Mouse (Mus musculus): ENCODE data around the gene Rnf128. TPM values are rescaled to one million over a fixed set of nuclear protein-coding genes. Genes with fewer than 3 reads are reported as not detected.
"Not testable (repeated sequence)": the region's sequence is repeated elsewhere in the genome, so short reads cannot be mapped to it uniquely, and the experiment has no call there.

Rnf128 gene
- polyA plus RNA-seq, 1 experiment = 28.8 TPM

DNA sequence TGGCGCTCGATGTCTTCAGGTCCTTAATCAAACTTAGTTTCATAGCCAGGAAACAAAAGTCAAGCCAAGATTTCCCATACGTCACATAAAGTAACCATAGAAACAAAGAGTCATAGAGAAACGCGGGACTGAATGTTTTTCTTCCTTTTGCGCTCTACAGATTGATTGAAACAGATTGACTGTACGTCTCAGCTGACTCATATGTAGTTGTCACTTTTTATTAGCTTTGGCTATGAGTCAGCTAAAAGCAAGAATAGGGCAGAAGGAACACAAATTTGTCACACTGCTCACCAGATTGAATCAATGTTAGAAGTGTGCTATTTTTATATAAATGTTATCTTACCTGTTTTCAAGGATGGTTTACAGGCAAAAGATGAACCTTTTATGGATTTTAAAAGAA, 19.4 kb upstream of the Rnf128 start:
- H3K4me3 ChIP-seq (ENCODE audit: insufficient read depth, low read length) = no peak overlapping the region
- H3K27ac ChIP-seq (ENCODE audit: insufficient read depth, low read length) = no peak overlapping the region
- no peak for TF ChIP-seq POLR2A (IDR thresholded peaks at IDR 0.05; ENCODE audit: low read depth, low read length)
- TF ChIP-seq CTCF (IDR thresholded peaks at IDR 0.05; ENCODE audit: borderline replicate concordance, insufficient read depth, low read length) = no peak
- H3K4me1 ChIP-seq (ENCODE audit: control insufficient read depth, insufficient read depth, low read length) = no peaks in the 10 kb centered on the region

DNA sequence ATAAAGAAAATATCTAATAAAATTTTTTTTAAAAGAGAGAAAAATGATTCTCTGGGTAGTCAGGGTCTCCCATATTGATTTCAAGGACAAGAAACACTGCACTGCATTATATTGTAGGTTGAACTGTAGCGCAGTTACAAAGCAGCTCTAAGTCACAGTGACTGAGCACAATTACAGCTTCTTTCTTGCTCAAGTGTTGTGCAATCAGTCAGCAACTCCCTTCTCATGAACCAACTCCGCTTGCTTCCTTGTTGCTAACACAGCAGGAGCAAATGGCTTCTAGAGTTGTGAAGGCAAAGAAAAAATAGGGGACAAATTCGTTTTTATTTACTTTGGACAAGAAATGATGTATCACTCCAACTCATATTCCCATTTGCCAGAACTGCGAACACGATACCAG, 12.7 kb upstream of the Rnf128 start:
- Histone ChIP-seq H3K4me3 (ENCODE audit: insufficient read depth, low read length) (no peak overlapping the region), H3K27ac (ENCODE audit: insufficient read depth, low read length) (no peak overlapping the region), H3K4me1 (ENCODE audit: control insufficient read depth, insufficient read depth, low read length) (no peaks in the 10 kb centered on the region)
- no peak for TF ChIP-seq CTCF (IDR thresholded peaks at IDR 0.05; ENCODE audit: borderline replicate concordance, insufficient read depth, low read length)
- TF ChIP-seq POLR2A (IDR thresholded peaks at IDR 0.05; ENCODE audit: low read depth, low read length) = no peak

DNA sequence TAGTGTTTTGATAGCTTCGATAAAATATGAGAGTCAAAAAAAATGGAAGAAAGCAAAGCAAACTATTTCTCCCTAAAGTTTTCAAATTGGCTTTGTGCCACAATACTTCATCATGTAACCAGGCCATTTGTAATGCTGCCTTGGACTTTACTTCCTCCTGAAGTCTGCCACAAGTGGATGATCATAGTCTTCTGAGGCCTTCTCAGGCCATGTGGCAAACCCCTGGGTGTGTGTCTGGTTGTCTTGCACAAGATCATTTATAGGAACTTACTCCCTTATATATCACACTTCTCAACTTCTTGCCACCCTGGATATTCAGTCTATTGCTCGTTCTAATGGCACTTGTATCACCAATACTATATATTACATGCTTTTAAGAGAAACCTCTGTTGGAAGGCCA, 11.0 kb upstream of the Rnf128 start:
- no peak for TF ChIP-seq POLR2A (IDR thresholded peaks at IDR 0.05; ENCODE audit: low read depth, low read length)
- Histone ChIP-seq H3K27ac (ENCODE audit: insufficient read depth, low read length) (no peak overlapping the region), H3K4me3 (ENCODE audit: insufficient read depth, low read length) (no peak overlapping the region), H3K4me1 (ENCODE audit: control insufficient read depth, insufficient read depth, low read length) (no peaks in the 10 kb centered on the region)

DNA sequence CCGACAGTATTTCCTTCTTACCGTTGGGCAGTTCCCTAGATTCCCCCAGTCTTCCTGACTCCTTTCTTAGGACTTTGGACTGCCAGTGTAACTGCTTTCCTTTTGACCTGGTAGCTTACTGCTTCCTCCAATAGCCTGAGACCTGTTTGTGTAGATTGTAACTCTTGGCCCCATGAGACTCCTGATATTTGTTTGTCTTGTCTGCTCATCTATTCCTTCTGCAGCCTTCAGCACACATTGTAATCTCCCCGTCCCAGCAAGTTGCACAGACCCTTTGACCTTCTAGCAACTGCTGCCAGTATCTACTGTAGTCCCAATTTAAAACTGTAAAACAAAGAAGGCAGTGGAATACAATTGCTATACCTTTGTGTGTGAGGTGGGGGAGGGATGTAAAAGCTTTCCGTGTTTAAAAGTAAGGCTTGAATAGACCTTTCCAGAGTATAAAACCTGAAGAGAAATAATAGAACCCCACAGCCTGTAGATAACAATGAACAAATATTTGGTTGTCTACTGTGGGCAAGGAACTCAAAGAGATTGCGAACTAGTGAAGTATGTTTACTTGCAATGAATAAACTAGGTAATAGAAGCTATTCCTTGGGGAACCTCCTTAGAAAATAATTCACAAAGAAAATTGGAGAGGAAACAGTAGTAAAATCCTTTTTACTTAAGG, 726 bp upstream of the Rnf128 start:
- no peak overlapping the region for H3K4me3 ChIP-seq (ENCODE audit: insufficient read depth, low read length)
- H3K4me1 ChIP-seq (ENCODE audit: control insufficient read depth, insufficient read depth, low read length) = no peaks in the 10 kb centered on the region
- TF ChIP-seq POLR2A (IDR thresholded peaks at IDR 0.05; ENCODE audit: low read depth, low read length) (no peak), CTCF (IDR thresholded peaks at IDR 0.05; ENCODE audit: borderline replicate concordance, insufficient read depth, low read length) (no peak)
- no peak overlapping the region for H3K27ac ChIP-seq (ENCODE audit: insufficient read depth, low read length)

DNA sequence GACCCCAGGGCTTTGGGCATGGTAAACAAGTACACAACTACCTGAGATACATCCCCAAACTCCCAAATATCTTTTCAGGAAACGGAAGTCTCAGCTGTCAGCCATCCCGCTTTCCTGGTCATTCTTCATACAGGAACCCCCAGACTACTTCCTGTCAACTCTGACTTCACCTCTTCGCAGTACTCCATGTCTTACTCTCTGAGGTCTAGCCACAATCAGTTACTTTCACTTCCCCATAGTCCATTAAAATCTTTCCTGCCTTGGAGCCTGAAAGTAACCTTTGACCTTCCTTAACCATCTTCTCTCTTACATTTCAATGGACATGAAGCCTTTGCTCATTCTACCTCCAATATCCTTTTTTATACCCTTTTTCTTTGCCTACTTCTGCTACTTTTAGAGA, 6.9 kb downstream of the Rnf128 start:
- Histone ChIP-seq H3K4me3 (ENCODE audit: insufficient read depth, low read length) (no peak overlapping the region), H3K27ac (ENCODE audit: insufficient read depth, low read length) (no peak overlapping the region), H3K4me1 (ENCODE audit: control insufficient read depth, insufficient read depth, low read length) (no peaks in the 10 kb centered on the region)
- TF ChIP-seq CTCF (IDR thresholded peaks at IDR 0.05; ENCODE audit: borderline replicate concordance, insufficient read depth, low read length) (no peak), POLR2A (IDR thresholded peaks at IDR 0.05; ENCODE audit: low read depth, low read length) (no peak)

DNA sequence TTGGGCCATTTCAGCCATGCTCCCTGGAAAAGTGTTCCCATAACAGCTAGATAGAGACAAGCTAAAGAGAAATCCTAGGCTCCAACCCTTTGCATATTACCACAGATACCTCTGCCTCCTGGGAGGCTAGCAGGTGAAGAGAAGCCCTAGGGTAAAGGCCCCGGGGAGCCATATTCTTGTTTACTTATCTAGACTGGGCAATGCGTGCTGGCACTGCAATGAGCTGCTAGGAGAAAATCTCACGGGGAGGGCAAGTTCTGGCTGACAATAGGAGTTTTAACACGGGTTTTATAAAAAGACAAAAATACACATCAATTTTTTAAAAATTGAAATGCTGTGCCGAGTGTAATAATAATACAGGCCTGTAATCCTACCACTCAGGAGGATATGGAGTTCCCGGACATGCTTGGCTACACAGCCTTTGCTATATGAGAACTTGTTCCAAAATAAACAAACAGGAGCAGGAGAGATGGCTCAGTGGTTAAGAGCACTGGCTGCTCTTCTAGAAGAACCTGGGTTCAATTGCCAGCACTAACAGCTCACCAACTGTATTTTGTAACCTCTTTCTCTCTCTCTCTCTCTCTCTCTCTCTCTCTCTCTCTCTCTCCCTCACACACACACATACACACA, 15.6 kb downstream of the Rnf128 start:
- no peak overlapping the region for H3K27ac ChIP-seq (ENCODE audit: insufficient read depth, low read length)
- TF ChIP-seq POLR2A (IDR thresholded peaks at IDR 0.05; ENCODE audit: low read depth, low read length) (no peak), CTCF (IDR thresholded peaks at IDR 0.05; ENCODE audit: borderline replicate concordance, insufficient read depth, low read length) (no peak)
- no peak overlapping the region for H3K4me3 ChIP-seq (ENCODE audit: insufficient read depth, low read length)
- H3K4me1 ChIP-seq (ENCODE audit: control insufficient read depth, insufficient read depth, low read length) = no peaks in the 10 kb centered on the region

DNA sequence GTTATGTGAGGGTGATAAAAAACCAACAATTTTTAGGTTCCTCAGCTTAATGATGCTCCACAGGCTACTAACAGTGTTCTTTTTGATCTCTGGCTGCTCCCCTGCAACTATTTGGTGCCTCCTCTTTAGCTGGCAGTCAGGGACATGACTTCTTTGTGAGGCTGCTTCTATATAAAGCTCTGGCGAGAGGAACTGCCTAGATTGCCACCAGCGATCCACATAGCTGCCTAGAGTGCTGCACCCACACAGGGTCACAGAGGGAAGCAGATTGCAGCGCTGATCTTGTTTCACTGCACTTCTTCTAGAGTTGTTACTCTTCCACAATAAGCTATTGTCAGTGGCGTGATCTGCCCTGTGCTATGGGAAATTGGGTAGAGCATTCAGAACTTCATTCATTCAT, 20.5 kb downstream of the Rnf128 start:
- no peaks in the 10 kb centered on the region for H3K4me1 ChIP-seq (ENCODE audit: control insufficient read depth, insufficient read depth, low read length)
- no peak overlapping the region for H3K27ac ChIP-seq (ENCODE audit: insufficient read depth, low read length)
- H3K4me3 ChIP-seq (ENCODE audit: insufficient read depth, low read length) = no peak overlapping the region
- TF ChIP-seq POLR2A (IDR thresholded peaks at IDR 0.05; ENCODE audit: low read depth, low read length) (no peak), CTCF (IDR thresholded peaks at IDR 0.05; ENCODE audit: borderline replicate concordance, insufficient read depth, low read length) (no peak)

DNA sequence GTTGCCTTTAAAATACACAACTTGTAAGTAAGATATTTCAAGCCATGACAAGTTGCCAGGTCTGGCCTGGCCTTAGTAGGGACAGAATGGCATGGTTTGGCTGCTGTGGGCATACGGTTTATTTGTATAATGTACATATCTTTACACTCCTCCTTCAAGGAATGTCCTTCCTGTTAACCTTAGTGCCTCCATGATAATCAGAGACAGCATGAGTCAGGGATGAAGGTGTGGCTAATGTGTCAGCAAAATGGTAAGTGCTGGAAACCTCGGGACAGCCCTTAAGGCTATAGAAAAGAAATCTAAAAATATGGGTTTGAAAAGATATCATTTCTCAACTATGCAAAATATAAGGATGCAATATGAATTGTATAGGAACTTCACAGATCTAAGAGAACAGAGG, 23.6 kb downstream of the Rnf128 start:
- not testable (repeated sequence) for H3K4me1 ChIP-seq (ENCODE audit: control insufficient read depth, insufficient read depth, low read length); H3K4me3 ChIP-seq (ENCODE audit: insufficient read depth, low read length); H3K27ac ChIP-seq (ENCODE audit: insufficient read depth, low read length)

DNA sequence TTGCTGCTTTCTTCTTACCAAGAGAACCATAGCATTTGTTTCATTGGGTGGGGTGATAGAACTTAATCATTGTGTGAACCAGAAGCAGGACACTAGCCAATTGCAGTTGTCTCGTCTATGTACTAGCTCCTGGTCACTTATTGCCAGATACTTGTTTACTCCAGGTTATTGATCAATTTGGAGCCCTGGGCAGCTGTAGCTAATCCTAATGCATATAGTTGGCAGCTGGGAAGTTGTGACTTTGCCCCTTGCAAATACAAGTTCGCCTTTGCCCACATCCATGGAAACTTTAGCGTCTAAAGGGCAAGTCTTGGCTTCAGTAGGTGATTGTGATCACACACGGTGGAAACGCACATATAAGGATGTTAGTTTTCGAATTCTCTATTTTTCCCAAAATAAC, 33.3 kb downstream of the Rnf128 start:
- TF ChIP-seq POLR2A (IDR thresholded peaks at IDR 0.05; ENCODE audit: low read depth, low read length) = no peak
- TF ChIP-seq CTCF (IDR thresholded peaks at IDR 0.05; ENCODE audit: borderline replicate concordance, insufficient read depth, low read length) = no peak
- Histone ChIP-seq H3K4me1 (ENCODE audit: control insufficient read depth, insufficient read depth, low read length) (no peaks in the 10 kb centered on the region), H3K4me3 (ENCODE audit: insufficient read depth, low read length) (no peak overlapping the region), H3K27ac (ENCODE audit: insufficient read depth, low read length) (no peak overlapping the region)

DNA sequence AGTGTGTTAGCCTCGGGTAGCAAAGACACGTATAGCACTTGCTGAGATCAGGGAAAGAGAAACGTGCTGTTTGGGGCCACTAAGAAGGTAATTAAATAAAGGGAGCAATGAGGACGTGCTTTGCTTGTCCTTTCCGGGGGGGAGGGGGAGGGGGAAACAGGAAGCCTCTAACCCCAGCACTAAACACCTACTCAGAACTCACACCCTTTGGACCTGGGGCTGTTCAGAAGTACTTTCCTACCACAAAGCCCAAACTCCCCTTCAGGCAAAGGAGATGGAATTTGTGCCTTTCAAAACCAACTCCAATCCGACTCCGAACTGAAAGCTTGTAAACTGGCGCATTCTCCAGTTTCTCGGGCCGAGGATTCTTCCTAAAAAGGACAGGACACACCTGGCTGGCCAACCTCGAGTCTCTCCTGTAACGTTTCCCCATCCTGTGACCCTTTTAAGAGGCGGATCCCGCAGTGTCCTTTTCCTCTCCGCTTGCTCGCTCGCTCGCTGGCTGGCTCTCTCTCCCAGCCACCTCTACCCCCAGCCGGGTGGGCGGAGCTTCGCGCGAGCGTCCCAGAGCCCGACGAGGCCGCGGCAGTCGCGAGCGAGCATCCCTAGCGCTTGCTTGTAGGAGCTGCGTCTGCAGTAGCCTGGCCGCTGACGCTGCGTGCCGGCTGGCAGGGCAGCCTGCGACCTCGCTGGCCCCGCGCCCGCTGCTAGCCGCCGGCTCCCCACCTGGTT, 47.1 kb downstream of the Rnf128 start:
- H3K4me1 ChIP-seq (ENCODE audit: control insufficient read depth, insufficient read depth, low read length) = no peaks in the 10 kb centered on the region
- peak overlapping the region; percentile 59 for H3K4me3 ChIP-seq (ENCODE audit: insufficient read depth, low read length)
- no peak overlapping the region; the same call in 1 of the 2 replicates for H3K27ac ChIP-seq (ENCODE audit: insufficient read depth, low read length)
- TF ChIP-seq POLR2A (IDR thresholded peaks at IDR 0.05; ENCODE audit: low read depth, low read length) = peak; percentile 73
- no peak for TF ChIP-seq CTCF (IDR thresholded peaks at IDR 0.05; ENCODE audit: borderline replicate concordance, insufficient read depth, low read length)

Measured in embryonic fibroblast, embryonic 13.5 days (primary cell).